Mouse (Mus musculus) ES-Bruce4 (cell line): ENCODE results near the gene Slc37a4.
"Not testable (repeated sequence)": the region's sequence is repeated elsewhere in the genome, so short reads cannot be mapped to it uniquely, and the experiment has no call there.

Source experiments
- CTCF ChIP-seq: IDR thresholded peaks from one replicate; pipeline ENCODE4 v1.8.1; 2011; ENCODE audit warnings: low read depth, low read length
- EP300 ChIP-seq: IDR thresholded peaks from 2 replicates; pipeline ENCODE4 v1.6.1; 2011; ENCODE audit warnings: low read depth, low read length; ENCODE audit not compliant: insufficient read depth
- POLR2A ChIP-seq: IDR thresholded peaks from one replicate; pipeline ENCODE4 v1.8.1; 2011; ENCODE audit warnings: low read length; ENCODE audit not compliant: insufficient read depth

- TF ChIP-seq CTCF, EP300, POLR2A: not testable (repeated sequence)
Observed at GRCm38 (mm10) chr9:44419730-44420129, 23.1 kb downstream of the Slc37a4 start.
